Mouse (Mus musculus): ENCODE measurements around the gene Tceanc.

Tceanc gene

GRCm38 (mm10) chrX:166518345-166518744, at the start of gene Tceanc:
Gene Tceanc (minus strand): TSS chrX:166518567.
- DNase-seq, result no peak

- peak in 1 of 2 experiments; percentile 40 for DNase-seq
Observed at GRCm38 (mm10) chrX:166565983-166566382, 47.6 kb upstream of the Tceanc start.

DNA sequence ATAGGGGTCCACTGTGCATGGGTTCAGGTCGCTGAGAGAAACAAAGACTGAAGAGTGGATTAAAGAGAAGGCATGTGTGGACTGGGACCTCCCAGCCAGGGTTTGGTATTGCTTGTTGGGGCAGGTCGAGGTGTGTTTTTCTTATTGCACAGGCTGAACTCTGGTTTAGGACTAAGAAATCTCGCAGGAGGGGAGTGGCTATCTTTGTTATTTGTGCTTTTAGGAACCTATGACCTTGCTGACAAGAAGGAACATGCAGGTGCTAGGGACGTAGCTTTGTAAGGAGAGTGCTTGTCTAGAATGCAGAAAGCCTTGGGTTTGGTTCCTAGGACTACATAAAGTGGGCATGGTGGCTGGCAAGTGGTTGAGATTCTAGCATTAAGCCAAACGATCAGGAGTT, 47.0 kb upstream of the Tceanc start:
- no peak for DNase-seq

DNA sequence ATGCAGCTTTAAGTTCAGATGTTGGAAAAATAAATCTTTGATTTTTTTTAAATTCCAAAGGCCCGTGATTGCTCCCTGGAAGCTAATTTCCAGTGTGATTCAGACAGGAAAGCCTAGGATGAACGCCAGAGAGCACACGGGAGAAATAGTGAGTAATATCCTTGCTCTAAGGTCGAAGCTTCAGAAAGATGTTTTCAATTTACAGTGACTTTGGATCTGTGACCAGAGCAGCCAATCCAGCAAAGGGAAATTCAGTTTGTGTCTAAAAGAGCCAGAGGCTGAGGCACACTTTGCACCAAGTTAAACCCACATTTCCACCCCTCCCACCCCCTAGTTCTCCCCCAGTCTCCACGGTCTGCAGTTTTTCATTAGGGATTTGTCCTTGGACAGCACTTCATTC, 46.5 kb upstream of the Tceanc start:
- no peak for DNase-seq

GRCm38 (mm10) chrX:166559333-166559732, 41.0 kb upstream of the Tceanc start:
- DNase-seq, result no peak

GRCm38 (mm10) chrX:166552355-166552754, 34.0 kb upstream of the Tceanc start:
- peak; percentile 38 to 46 for DNase-seq

- DNase-seq, result no peak
Observed at GRCm38 (mm10) chrX:166546495-166546894, 28.1 kb upstream of the Tceanc start.

DNA sequence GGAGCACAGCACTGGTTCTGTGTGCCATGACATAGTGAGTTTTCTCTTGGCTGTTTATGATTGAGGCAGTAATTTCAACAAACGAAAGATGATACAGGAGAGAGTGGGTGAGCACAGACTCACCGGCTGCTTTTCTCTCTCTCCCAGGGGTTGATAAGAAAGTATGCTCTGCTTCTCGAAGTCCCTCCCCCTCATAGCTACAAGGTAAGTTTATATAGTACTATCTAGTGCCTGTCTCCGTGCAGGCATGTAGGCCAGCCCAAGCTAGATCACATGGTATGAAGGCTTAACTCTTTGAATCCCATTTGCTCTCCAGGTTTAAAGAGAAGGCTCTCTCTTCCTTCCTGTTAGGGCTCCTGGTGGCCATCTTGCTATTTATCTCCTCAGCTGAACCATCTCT, 16.8 kb upstream of the Tceanc start:
- no peak for DNase-seq

- DNase-seq, result no peak
Observed at GRCm38 (mm10) chrX:166533432-166533831, 15.1 kb upstream of the Tceanc start.

GRCm38 (mm10) chrX:166531671-166532070, 13.3 kb upstream of the Tceanc start:
- DNase-seq, result no peak

DNA sequence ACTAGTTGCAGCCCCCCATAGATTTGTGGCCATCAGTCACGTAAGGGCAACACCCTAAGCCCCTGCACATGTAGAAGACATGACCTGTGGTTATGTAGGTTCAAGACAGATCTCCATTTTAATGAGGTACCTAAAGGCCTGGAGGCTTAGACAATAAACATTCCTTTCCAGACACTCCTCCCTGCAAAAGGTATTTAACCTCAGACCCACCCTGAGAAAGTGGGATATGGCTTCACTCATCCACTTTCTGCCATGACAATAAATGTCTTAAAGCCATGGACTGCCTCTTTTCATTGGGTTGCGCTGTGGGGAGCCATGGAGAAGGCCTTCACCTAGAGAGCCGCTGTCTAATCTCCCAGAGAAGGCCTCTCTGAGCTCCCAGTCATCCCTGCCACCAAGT, 9.8 kb upstream of the Tceanc start:
- DNase-seq, result no peak

GRCm38 (mm10) chrX:166525637-166526315, 7.4 kb upstream of the Tceanc start:
- no peak for DNase-seq

GRCm38 (mm10) chrX:166520782-166521181, 2.4 kb upstream of the Tceanc start:
- DNase-seq, result no peak

DNA sequence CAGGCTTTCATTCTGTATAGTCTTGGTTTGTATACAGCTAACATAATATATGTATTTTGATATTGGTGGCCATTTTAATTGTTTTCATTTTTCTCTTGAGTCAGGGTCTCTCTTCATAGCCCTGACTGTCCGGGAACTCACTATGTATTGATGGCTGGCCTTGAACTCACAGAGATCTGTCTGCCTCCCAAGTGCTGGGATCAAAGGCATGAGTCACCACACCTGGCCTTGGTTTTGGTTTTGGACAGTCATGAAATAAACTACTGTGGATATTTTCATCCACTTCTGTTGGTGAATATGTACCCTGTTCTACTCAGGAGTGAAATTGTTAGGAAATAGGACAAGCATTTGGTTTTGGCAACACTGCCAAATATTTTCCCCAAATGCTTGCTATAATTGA, 1.7 kb downstream of the Tceanc start:
- DNase-seq, result no peak

DNA sequence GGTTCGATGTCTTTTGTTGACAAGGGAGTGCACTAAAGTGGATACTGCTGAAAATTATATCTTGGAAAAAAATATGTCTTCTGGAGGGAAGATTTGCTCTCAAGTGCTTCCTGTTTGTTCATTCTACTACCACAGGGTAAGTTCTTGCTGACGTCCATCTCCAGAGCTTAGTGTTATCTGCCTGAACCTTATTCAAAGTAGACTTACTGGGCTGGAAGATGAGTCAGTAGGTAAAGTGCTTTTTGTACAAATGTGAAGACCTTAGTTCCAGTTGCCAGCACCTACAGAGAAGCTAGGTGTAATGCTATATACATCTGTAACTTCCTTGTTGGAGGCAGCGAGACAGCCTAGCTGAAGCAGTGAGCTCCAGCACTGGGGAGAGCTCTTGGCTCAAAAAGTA, 2.4 kb downstream of the Tceanc start:
- DNase-seq, result no peak

- DNase-seq, result peak; percentile 32 to 34
Observed at GRCm38 (mm10) chrX:166514035-166514434, 4.3 kb downstream of the Tceanc start.

DNA sequence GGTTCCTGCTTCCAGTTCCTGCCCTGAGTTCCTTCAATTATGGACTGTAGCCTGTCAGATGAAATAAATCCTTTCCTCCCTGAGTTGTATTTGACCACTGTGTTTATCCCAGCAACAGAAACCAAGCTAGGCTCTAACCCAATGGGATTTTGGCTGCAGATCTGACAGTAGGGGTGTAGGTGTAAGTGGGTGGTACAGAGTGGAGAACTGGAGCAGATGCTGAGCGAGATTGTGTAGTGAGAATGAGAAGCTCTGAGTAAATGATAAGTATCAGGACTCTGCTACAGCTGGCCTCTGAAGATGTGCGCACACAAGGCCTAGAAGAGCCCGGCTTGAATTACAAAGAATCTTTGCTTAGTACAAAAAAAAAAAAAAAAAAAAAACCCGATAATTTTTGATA, 6.3 kb downstream of the Tceanc start:
- no peak for DNase-seq

- no peak for DNase-seq
Observed at GRCm38 (mm10) chrX:166511107-166511506, 7.3 kb downstream of the Tceanc start.

GRCm38 (mm10) chrX:166509761-166510738, 8.3 kb downstream of the Tceanc start:
- DNase-seq, result peak; percentile 94 to 96

DNA sequence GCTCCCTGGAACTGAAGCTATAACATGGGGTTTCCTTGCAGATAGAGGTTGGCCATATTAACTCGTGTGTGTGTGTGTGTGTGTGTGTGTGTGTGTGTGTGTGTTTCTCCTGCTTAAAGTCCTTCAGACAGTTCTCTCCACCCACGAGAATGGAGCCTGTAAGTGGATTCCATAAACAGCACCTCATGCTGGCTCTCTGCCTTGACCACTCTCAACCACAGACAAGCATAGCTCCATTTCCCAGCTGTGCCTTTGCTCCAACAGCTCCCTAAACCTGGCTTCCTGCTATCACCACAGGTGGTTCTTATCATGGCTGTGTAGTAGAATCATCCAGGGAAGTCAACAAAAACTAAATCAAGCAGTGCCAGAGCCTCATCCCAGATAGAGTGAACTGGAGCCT, 13.9 kb downstream of the Tceanc start:
- no peak for DNase-seq

- no peak for DNase-seq
Observed at GRCm38 (mm10) chrX:166499496-166500190, 18.7 kb downstream of the Tceanc start.

- DNase-seq, result no peak
Observed at GRCm38 (mm10) chrX:166497771-166498170, 20.6 kb downstream of the Tceanc start.

DNA sequence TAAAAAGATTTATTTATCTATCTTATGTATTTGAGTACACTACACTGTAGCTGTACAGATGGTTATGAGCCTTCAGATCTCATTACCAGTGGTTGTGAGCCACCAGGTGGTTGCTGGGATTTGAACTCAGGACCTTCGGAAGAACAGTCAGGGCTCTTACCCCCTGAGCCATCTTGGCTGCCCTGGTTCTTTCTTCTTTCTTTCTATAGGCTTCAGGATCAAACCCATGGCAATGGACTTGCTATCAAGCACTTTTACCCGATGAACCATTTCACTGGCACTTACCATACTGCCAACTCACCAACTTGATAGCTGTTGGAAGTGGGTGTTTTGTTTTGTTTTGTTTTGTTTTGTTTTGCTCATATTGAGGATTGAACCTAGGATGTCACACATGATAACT, 23.3 kb downstream of the Tceanc start:
- DNase-seq, result no peak

Measured in kidney, adult 8-10 months (tissue).